Mouse (Mus musculus): ENCODE measurements around the gene Fam166a. TPM values are rescaled to one million over a fixed set of nuclear protein-coding genes. Genes with fewer than 3 reads are reported as not detected.

Gene Fam166a
- polyA plus RNA-seq, 1 experiment from 2014 or later, result not detected

DNA sequence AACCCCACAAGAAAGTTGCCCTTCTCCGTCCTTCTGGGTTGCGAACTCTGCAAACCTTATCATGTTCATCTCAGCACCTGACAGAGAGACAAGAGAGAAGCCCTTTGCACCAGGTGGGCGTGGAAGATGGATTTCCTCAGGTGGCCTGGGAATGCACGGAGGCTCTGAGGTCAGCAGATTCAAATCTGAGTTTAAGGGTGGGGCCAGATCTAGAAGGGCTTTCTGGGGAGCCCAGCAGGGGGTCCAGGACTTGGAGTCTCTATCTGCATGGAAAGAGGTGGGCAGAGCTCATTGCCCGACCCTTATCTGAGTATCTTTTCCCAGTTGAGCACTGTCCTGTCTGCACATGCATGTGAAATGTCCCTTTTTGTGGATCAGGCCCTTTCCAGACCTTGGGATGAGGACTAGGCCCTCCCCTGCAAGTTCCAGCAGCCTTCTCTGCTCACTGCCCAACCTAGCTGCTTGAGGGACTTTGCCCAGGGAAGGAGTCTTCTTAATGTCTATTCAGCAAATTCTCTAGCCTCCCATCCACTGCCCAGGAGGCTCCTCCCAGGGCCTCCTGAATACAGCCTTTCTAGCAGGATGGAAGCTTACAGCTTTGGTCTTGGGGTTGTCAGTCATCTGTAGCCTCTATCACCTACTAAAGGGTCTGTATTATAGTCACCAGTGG lies 16.1 kb downstream of the Fam166a start:
- WGBS (ENCODE audit: insufficient replicate concordance), result 49% methylated on average over 5 of the region's 5 CpGs
- Histone ChIP-seq H3K27ac (no peak overlapping the region), H3K4me3 (replicated peaks) (no peak overlapping the region), H3K27me3 (peaks cover 6% of the 10 kb centered on the region; the same call in 1 of the 2 replicates), H3K9ac (no peak overlapping the region), H3K4me2 (no peak overlapping the region), H3K36me3 (no peaks in the 10 kb centered on the region), H3K4me1 (replicated peaks) (peaks cover 29% of the 10 kb centered on the region), H3K9me3 (replicated peaks) (no peaks in the 10 kb centered on the region)
- DNase-seq, result no peak
- ATAC-seq (ENCODE audit: low read depth), result no peak

DNA sequence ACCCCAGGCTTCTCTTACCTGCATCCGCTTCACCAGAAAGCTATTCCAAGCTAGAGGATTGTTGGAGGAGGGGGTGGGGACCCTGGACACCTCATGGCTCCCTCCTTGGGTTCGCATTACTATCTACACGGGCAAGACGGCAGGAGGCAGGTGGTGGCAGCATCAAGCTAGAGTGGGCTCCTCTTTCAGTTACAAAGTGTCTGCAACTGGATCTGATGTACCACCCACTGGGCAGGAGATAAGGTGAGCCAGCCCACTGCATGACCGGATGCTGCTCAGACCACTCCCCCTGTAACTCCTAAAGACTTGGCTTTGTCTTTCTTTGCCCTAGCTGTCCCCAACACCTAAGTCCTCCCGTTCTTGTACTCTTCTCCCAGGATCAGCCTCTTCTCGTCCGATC lies 18.1 kb downstream of the Fam166a start, which contains the start of gene Rnf224:
Gene Rnf224, minus strand, starts transcription at position 174 of the 400 bp plus-strand sequence.
- H3K4me1 ChIP-seq (replicated peaks), result peaks cover 44% of the 10 kb centered on the region
- WGBS (ENCODE audit: insufficient replicate concordance), result 29% methylated on average over 8 of the region's 8 CpGs
- no peak within 1 kb of the TSS for H3K4me2 ChIP-seq
- no peak within 1 kb of the TSS; the same call in 1 of the 2 replicates for H3K9ac ChIP-seq
- DNase-seq (no peak), ATAC-seq (ENCODE audit: low read depth) (no peak)
- no peak within 1 kb of the TSS for H3K27ac ChIP-seq
- no peaks in the 10 kb centered on the region for H3K9me3 ChIP-seq (replicated peaks)
- peaks cover 15% of the 10 kb centered on the region for H3K27me3 ChIP-seq
- H3K4me3 ChIP-seq (replicated peaks), result no peak within 1 kb of the TSS
- no peaks in the 10 kb centered on the region for H3K36me3 ChIP-seq

- peaks cover 24% of the 10 kb centered on the region for H3K27me3 ChIP-seq
- no peaks in the 10 kb centered on the region for H3K9me3 ChIP-seq (replicated peaks)
- no peak for ATAC-seq (ENCODE audit: low read depth)
- no peak overlapping the region for H3K4me2 ChIP-seq
- no peak overlapping the region for H3K9ac ChIP-seq
- H3K27ac ChIP-seq, result no peak overlapping the region
- DNase-seq, result no peak
- 52% methylated on average over 4 of the region's 4 CpGs for WGBS (ENCODE audit: insufficient replicate concordance)
- H3K4me1 ChIP-seq (replicated peaks), result peaks cover 53% of the 10 kb centered on the region
- no peak overlapping the region for H3K4me3 ChIP-seq (replicated peaks)
- no peaks in the 10 kb centered on the region for H3K36me3 ChIP-seq
These were observed 19.0 kb downstream of the Fam166a start for GRCm38 (mm10) chr2:25237522-25237921.

DNA sequence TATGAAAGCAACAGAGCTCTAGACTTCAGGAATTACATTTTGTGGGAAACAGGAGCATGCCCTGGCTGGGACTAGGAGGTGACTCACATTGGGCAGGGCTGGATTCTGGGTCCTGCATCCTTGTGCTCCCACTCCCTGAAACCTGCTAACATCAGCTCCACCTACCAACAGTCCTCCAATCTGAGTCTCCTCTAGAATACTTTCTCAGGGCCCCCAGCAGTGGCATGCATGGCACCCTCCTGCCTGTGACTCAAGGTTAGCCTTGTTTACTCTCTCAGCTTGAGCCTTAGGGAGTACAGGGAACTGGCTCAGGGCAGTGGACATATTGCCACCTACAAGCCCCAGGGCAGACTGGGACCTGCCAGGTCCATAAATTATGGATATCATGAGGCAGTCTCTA lies 19.6 kb downstream of the Fam166a start:
- ATAC-seq (ENCODE audit: low read depth) (no peak), DNase-seq (no peak)
- no peak overlapping the region for H3K4me3 ChIP-seq (replicated peaks)
- peaks cover 30% of the 10 kb centered on the region for H3K27me3 ChIP-seq
- H3K4me1 ChIP-seq (replicated peaks), result peaks cover 51% of the 10 kb centered on the region
- no peak overlapping the region for H3K9ac ChIP-seq
- H3K9me3 ChIP-seq (replicated peaks), result no peaks in the 10 kb centered on the region
- H3K36me3 ChIP-seq, result no peaks in the 10 kb centered on the region
- H3K27ac ChIP-seq, result no peak overlapping the region
- no peak overlapping the region for H3K4me2 ChIP-seq

DNA sequence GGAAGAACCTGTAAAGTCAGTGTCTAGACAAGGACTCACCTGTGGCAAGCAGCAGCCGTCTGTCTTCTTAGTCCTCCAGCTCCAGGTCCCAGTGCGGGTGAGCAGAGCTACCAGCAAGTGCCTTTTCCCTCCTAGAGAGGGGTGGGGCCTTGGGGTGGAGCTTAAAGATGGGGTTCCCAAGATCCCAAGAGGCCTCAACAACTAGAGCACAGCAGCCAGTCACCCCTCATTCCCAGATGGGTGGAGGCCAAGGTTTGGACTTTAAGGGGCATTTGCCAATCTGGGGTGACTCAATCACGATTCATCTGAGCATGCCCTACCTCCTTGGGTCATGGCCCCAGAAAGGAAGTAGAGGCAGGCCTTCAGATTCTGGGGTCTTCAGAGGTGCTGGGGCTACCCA lies 21.2 kb downstream of the Fam166a start:
- H3K9ac ChIP-seq, result no peak overlapping the region
- no peak overlapping the region for H3K4me2 ChIP-seq
- DNase-seq, result no peak
- no peak overlapping the region for H3K27ac ChIP-seq
- WGBS (ENCODE audit: insufficient replicate concordance), result 79% methylated on average over 3 of the region's 3 CpGs
- H3K27me3 ChIP-seq, result peaks cover 43% of the 10 kb centered on the region
- no peaks in the 10 kb centered on the region for H3K9me3 ChIP-seq (replicated peaks)
- no peak overlapping the region for H3K4me3 ChIP-seq (replicated peaks)
- H3K36me3 ChIP-seq, result no peaks in the 10 kb centered on the region
- no peak for ATAC-seq (ENCODE audit: low read depth)
- peaks cover 37% of the 10 kb centered on the region for H3K4me1 ChIP-seq (replicated peaks)

DNA sequence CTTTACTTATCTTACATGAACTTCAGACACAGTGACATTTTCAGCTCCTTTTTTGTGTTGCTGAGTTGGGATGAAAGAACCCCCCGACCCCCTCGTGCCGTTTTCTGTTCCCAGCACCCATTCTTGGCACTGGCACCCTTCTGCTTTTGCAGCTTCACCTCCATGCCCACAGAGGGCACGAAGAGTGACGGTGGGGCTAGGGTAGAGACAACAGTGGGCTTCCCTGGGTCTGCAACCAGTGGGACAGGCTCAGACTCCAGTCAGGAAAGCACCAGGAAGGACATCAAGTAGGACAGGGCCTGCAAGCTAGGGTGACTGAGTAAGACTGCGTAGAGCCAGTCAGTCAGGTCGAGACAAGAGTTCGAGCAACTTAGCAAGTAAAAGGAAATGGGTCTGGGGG lies 21.8 kb downstream of the Fam166a start:
- ATAC-seq (ENCODE audit: low read depth) (no peak), DNase-seq (no peak)
- Histone ChIP-seq H3K9me3 (replicated peaks) (no peaks in the 10 kb centered on the region), H3K4me2 (peak overlapping the region; percentile 84), H3K36me3 (no peaks in the 10 kb centered on the region), H3K4me3 (replicated peaks) (peak overlapping the region; percentile 57), H3K4me1 (replicated peaks) (peaks cover 37% of the 10 kb centered on the region), H3K9ac (peak overlapping the region; percentile 57), H3K27ac (no peak overlapping the region), H3K27me3 (peaks cover 43% of the 10 kb centered on the region)
- 41% methylated on average over 8 of the region's 8 CpGs for WGBS (ENCODE audit: insufficient replicate concordance)

DNA sequence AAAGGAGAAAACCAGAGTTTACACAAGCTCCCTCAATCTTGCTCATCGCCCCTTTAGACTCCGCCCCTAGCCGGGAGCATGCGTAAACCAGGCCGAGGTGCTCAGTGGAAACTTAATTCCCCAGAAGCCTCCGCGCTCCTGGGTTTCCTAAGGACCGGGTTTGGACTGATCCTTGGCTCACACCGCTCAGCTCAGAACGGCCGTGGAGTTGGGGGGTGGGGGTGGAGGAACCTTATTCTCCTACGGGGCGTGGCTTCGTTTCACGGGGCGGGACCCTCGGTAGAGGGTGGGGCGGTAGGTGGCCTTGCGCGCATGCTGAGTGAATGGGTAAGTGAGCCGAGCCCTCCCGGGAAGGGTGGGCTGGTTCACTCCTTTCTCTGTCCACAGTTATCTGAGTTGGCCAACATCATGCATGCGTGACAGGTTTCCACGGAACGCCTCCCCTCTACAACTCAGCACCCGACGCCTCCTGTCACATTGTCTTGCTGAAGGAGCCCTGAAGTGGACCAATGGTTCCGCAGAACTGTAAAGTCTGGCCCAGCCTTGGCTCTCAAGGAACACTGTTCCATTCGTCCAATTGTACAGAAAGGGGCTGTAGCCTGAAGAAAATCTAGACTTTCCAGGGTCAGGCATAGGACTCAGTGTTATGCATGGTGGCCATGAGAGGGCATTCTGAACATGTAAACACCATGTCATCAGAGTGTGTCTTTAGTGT lies 22.3 kb downstream of the Fam166a start:
- Histone ChIP-seq H3K9me3 (replicated peaks) (no peaks in the 10 kb centered on the region), H3K4me1 (replicated peaks) (peaks cover 37% of the 10 kb centered on the region), H3K27me3 (peaks cover 41% of the 10 kb centered on the region), H3K4me3 (replicated peaks) (peak overlapping the region; percentile 57), H3K36me3 (peaks cover 3% of the 10 kb centered on the region), H3K9ac (peak overlapping the region; percentile 57), H3K4me2 (peak overlapping the region; percentile 84), H3K27ac (no peak overlapping the region)
- ATAC-seq (ENCODE audit: low read depth), result peak; percentile 73
- 2% methylated on average over 29 of the region's 29 CpGs for WGBS (ENCODE audit: insufficient replicate concordance)
- DNase-seq, result peak; percentile 60

- Histone ChIP-seq H3K4me2 (peak overlapping the region; percentile 84), H3K27ac (no peak overlapping the region), H3K4me1 (replicated peaks) (peaks cover 32% of the 10 kb centered on the region), H3K4me3 (replicated peaks) (peak overlapping the region; percentile 57), H3K9ac (peak overlapping the region; percentile 65; the same call in 1 of the 2 replicates), H3K36me3 (peaks cover 8% of the 10 kb centered on the region), H3K9me3 (replicated peaks) (no peaks in the 10 kb centered on the region), H3K27me3 (peaks cover 37% of the 10 kb centered on the region)
- WGBS (ENCODE audit: insufficient replicate concordance), result 12% methylated on average over 6 of the region's 6 CpGs
- DNase-seq (no peak), ATAC-seq (ENCODE audit: low read depth) (peak; percentile 22)
These were observed 22.9 kb downstream of the Fam166a start for GRCm38 (mm10) chr2:25241438-25241775.

- peak within 1 kb of the TSS; percentile 84 for H3K4me2 ChIP-seq
- peak within 1 kb of the TSS; percentile 65 for H3K9ac ChIP-seq
- under 1% methylated on average over 57 of the region's 59 CpGs for WGBS (ENCODE audit: insufficient replicate concordance)
- H3K9me3 ChIP-seq (replicated peaks), result no peaks in the 10 kb centered on the region
- peak within 1 kb of the TSS; percentile 57 for H3K4me3 ChIP-seq (replicated peaks)
- H3K36me3 ChIP-seq, result peaks cover 14% of the 10 kb centered on the region
- H3K27me3 ChIP-seq, result peaks cover 37% of the 10 kb centered on the region
- H3K27ac ChIP-seq, result no peak within 1 kb of the TSS
- DNase-seq (no peak), ATAC-seq (ENCODE audit: low read depth) (no peak)
- peaks cover 28% of the 10 kb centered on the region for H3K4me1 ChIP-seq (replicated peaks)
These were observed 23.6 kb downstream of the Fam166a start, which contains the start of the genes Rnf208 and Cysrt1 for GRCm38 (mm10) chr2:25242101-25242506. Rnf208 (plus strand) TSS chr2:25242255. Cysrt1 (minus strand) TSS chr2:25242452.

DNA sequence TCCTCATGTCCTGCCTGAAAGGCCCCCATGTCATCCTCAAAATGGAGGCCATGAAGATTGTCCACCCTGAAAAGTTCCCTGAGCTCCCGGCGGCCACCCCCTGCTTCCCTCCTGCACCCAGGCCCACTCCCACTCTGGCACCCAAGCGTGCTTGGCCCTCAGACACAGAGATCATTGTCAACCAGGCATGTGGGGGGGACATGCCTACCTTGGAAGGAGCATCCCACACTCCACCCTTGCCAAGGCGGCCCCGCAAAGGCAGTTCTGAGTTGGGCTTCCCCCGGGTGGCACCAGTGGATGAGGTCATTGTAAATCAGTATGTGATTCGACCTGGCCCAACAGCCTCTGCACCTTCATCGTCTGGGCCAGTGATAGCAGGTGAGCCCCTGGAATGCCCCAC lies 24.8 kb downstream of the Fam166a start:
- no peak overlapping the region for H3K4me2 ChIP-seq
- no peak for ATAC-seq (ENCODE audit: low read depth)
- WGBS (ENCODE audit: insufficient replicate concordance), result 69% methylated on average over 8 of the region's 8 CpGs

GRCm38 (mm10) chr2:25244144-25244543 lies 25.6 kb downstream of the Fam166a start:
- no peak overlapping the region for H3K4me2 ChIP-seq
- H3K4me3 ChIP-seq (replicated peaks), result no peak overlapping the region
- H3K9me3 ChIP-seq (replicated peaks), result no peaks in the 10 kb centered on the region
- DNase-seq (no peak), ATAC-seq (ENCODE audit: low read depth) (no peak)
- peaks cover 28% of the 10 kb centered on the region for H3K4me1 ChIP-seq (replicated peaks)
- peaks cover 35% of the 10 kb centered on the region for H3K36me3 ChIP-seq
- no peak overlapping the region for H3K27ac ChIP-seq
- H3K9ac ChIP-seq, result no peak overlapping the region
- H3K27me3 ChIP-seq, result peaks cover 37% of the 10 kb centered on the region
- 80% methylated on average over 4 of the region's 4 CpGs for WGBS (ENCODE audit: insufficient replicate concordance)

More for the DNA sequence above, 24.8 kb downstream of the Fam166a start:
- Histone ChIP-seq H3K27ac (no peak overlapping the region), H3K9me3 (replicated peaks) (no peaks in the 10 kb centered on the region), H3K9ac (no peak overlapping the region), H3K4me1 (replicated peaks) (peaks cover 28% of the 10 kb centered on the region), H3K27me3 (peaks cover 37% of the 10 kb centered on the region), H3K36me3 (peaks cover 27% of the 10 kb centered on the region), H3K4me3 (replicated peaks) (no peak overlapping the region)
- no peak for DNase-seq

All from liver, embryonic 13.5 days (tissue).